Mouse (Mus musculus): Measurements from ENCODE around the gene Sap30bp. TPM values are rescaled to one million over a fixed set of nuclear protein-coding genes. Genes with fewer than 3 reads are reported as not detected.
A peak's percentile ranks its signal among the peaks of the same experiment; 100 is the strongest.

Sap30bp gene
- 27.3 and 29.2 TPM in 2 replicates for polyA plus RNA-seq (2015; fragmentation: Nextera tagmentation; extraction: Ambion mirVana)

DNA sequence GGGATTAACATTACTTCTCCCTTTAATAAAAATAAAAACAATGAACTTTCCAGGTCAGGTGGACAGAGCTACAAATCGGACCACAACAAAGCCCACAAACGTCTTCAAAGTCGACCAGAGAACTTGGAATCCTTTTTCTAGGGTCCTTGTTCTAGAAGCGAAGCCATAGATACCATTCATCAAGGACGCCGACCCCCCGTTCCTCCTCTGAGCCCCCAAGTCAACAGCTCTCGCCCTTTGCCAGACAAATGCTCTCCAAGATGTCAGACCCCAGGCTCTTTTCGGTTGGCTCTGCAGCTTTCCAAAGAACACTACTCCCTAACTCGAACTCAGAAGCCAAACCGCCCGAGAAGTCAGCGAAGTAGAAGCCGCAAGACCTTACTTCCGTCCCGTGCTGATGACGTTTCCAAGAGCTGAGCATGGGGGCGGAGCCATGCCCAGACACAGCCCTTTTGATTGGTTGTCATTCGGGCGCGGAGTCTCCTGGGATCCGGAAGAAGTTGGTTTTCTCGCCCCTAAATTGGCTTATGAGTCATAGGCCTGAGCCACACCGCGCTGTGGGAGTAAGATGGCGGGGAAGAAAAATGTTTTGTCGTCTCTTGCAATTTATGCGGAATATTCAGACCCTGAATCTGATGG is at the start of gene Sap30bp, which contains the start of gene Recql5:
TSS of gene Sap30bp (plus strand) at position 175 of the 639 bp plus-strand sequence.
TSS of gene Recql5 (minus strand) at position 370 of the 639 bp plus-strand sequence.
- ATAC-seq = peak; percentile 100
- Histone ChIP-seq H3K27me3 (replicated peaks; ENCODE audit: control insufficient read depth, insufficient read depth, low read length) (no peaks in the 10 kb centered on the region), H3K4me2 (ENCODE audit: low read depth, low read length) (peak within 1 kb of the TSS; percentile 85), H3K9me3 (ENCODE audit: control insufficient read depth, low read length) (no peaks in the 10 kb centered on the region), H3K36me3 (ENCODE audit: control insufficient read depth, insufficient read depth, low read length) (no peaks in the 10 kb centered on the region; the same call in 1 of the 2 replicates), H3K4me3 (ENCODE audit: low read length) (peak within 1 kb of the TSS; percentile 71), H3K4me1 (ENCODE audit: control insufficient read depth, insufficient read depth, low read length) (peaks cover 15% of the 10 kb centered on the region), H3K27ac (ENCODE audit: low read length) (no peak within 1 kb of the TSS), H3K9ac (ENCODE audit: low read depth, low read length) (peak within 1 kb of the TSS; percentile 85)
- under 1% methylated on average over 28 of the region's 28 CpGs for WGBS

- no peaks in the 10 kb centered on the region for H3K27me3 ChIP-seq (replicated peaks; ENCODE audit: control insufficient read depth, insufficient read depth, low read length)
- no peak overlapping the region for H3K9ac ChIP-seq (ENCODE audit: low read depth, low read length)
- H3K4me1 ChIP-seq (ENCODE audit: control insufficient read depth, insufficient read depth, low read length) = peaks cover 22% of the 10 kb centered on the region
- no peaks in the 10 kb centered on the region for H3K9me3 ChIP-seq (ENCODE audit: control insufficient read depth, low read length)
- WGBS = 77% methylated on average over 3 of the region's 3 CpGs
- peaks cover 4% of the 10 kb centered on the region; the same call in 1 of the 2 replicates for H3K36me3 ChIP-seq (ENCODE audit: control insufficient read depth, insufficient read depth, low read length)
- ATAC-seq = peak; percentile 84
- H3K27ac ChIP-seq (ENCODE audit: low read length) = peak overlapping the region; percentile 69; the same call in 1 of the 2 replicates
- no peak overlapping the region for H3K4me2 ChIP-seq (ENCODE audit: low read depth, low read length)
- no peak overlapping the region for H3K4me3 ChIP-seq (ENCODE audit: low read length)
These were observed 48.7 kb upstream of the Sap30bp start for GRCm38 (mm10) chr11:115884361-115884760.

- no peak overlapping the region for H3K4me2 ChIP-seq (ENCODE audit: low read depth, low read length)
- ATAC-seq = no peak
- H3K4me3 ChIP-seq (ENCODE audit: low read length) = no peak overlapping the region
- H3K4me1 ChIP-seq (ENCODE audit: control insufficient read depth, insufficient read depth, low read length) = peaks cover 18% of the 10 kb centered on the region
- H3K27ac ChIP-seq (ENCODE audit: low read length) = peak overlapping the region; percentile 45; the same call in 1 of the 2 replicates
- peaks cover 4% of the 10 kb centered on the region; the same call in 1 of the 2 replicates for H3K36me3 ChIP-seq (ENCODE audit: control insufficient read depth, insufficient read depth, low read length)
- H3K9me3 ChIP-seq (ENCODE audit: control insufficient read depth, low read length) = no peaks in the 10 kb centered on the region
- WGBS = 65% methylated on average over 11 of the region's 11 CpGs
- no peaks in the 10 kb centered on the region for H3K27me3 ChIP-seq (replicated peaks; ENCODE audit: control insufficient read depth, insufficient read depth, low read length)
- H3K9ac ChIP-seq (ENCODE audit: low read depth, low read length) = peak overlapping the region; percentile 19; the same call in 1 of the 2 replicates
These were observed 47.8 kb upstream of the Sap30bp start for GRCm38 (mm10) chr11:115885281-115885680.

DNA sequence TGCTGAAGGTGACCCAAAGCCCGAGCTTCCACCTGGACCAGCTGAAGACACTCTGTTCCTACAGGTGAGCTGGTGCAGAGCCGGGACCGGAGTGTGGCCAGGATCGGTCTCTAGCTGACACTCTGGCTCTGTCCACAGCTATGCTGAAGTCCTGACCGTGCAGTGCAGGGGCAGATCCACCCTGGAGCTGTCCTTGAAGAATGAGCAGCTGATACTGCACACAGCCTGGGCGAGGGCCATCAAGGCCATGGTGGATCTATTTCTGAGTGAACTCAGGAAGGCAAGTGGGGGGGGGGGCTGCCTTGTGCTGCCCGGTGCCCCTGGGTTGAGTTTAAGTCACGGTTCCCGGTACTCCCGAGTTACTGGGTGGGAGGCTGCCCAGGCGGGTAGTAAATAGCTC is 46.6 kb upstream of the Sap30bp start:
- Histone ChIP-seq H3K27ac (ENCODE audit: low read length) (no peak overlapping the region), H3K9me3 (ENCODE audit: control insufficient read depth, low read length) (no peaks in the 10 kb centered on the region), H3K27me3 (replicated peaks; ENCODE audit: control insufficient read depth, insufficient read depth, low read length) (no peaks in the 10 kb centered on the region), H3K4me3 (ENCODE audit: low read length) (no peak overlapping the region), H3K36me3 (ENCODE audit: control insufficient read depth, insufficient read depth, low read length) (peaks cover 4% of the 10 kb centered on the region; the same call in 1 of the 2 replicates), H3K4me1 (ENCODE audit: control insufficient read depth, insufficient read depth, low read length) (peaks cover 18% of the 10 kb centered on the region), H3K9ac (ENCODE audit: low read depth, low read length) (no peak overlapping the region; the same call in 1 of the 2 replicates), H3K4me2 (ENCODE audit: low read depth, low read length) (no peak overlapping the region)
- 90% methylated on average over 11 of the region's 11 CpGs for WGBS
- ATAC-seq = no peak

DNA sequence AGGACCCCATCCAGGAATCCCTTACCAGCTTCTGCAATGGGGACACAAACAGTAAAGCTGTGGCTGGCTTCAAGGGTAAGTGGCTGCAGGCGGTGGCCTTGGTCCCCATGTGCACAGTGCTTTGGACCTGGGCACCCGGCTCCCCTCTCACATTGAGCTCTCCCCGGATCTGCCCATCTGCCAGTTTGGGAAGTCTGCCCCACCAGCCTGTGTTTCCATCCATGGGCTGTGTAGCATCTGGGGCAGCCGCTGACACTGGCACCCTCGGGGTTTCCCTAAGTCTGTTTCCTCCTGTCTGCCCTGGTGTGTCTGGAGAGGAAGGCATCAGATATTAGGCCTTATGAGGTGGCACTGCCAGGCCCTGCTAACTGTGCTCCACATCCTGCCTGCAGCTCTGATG is 45.1 kb upstream of the Sap30bp start:
- H3K4me1 ChIP-seq (ENCODE audit: control insufficient read depth, insufficient read depth, low read length) = peaks cover 18% of the 10 kb centered on the region
- H3K27ac ChIP-seq (ENCODE audit: low read length) = no peak overlapping the region
- ATAC-seq = no peak
- H3K4me3 ChIP-seq (ENCODE audit: low read length) = no peak overlapping the region
- no peak overlapping the region for H3K9ac ChIP-seq (ENCODE audit: low read depth, low read length)
- H3K4me2 ChIP-seq (ENCODE audit: low read depth, low read length) = no peak overlapping the region
- 85% methylated on average over 5 of the region's 5 CpGs for WGBS
- H3K27me3 ChIP-seq (replicated peaks; ENCODE audit: control insufficient read depth, insufficient read depth, low read length) = no peaks in the 10 kb centered on the region
- no peaks in the 10 kb centered on the region for H3K36me3 ChIP-seq (ENCODE audit: control insufficient read depth, insufficient read depth, low read length)
- no peaks in the 10 kb centered on the region for H3K9me3 ChIP-seq (ENCODE audit: control insufficient read depth, low read length)

GRCm38 (mm10) chr11:115889159-115889558 is 43.9 kb upstream of the Sap30bp start:
- peaks cover 5% of the 10 kb centered on the region; the same call in 1 of the 2 replicates for H3K36me3 ChIP-seq (ENCODE audit: control insufficient read depth, insufficient read depth, low read length)
- no peak overlapping the region for H3K9ac ChIP-seq (ENCODE audit: low read depth, low read length)
- H3K27ac ChIP-seq (ENCODE audit: low read length) = no peak overlapping the region
- H3K4me3 ChIP-seq (ENCODE audit: low read length) = no peak overlapping the region
- H3K4me2 ChIP-seq (ENCODE audit: low read depth, low read length) = no peak overlapping the region
- ATAC-seq = no peak
- no peaks in the 10 kb centered on the region for H3K27me3 ChIP-seq (replicated peaks; ENCODE audit: control insufficient read depth, insufficient read depth, low read length)
- H3K4me1 ChIP-seq (ENCODE audit: control insufficient read depth, insufficient read depth, low read length) = peaks cover 14% of the 10 kb centered on the region
- 80% methylated on average over 6 of the region's 6 CpGs for WGBS
- no peaks in the 10 kb centered on the region for H3K9me3 ChIP-seq (ENCODE audit: control insufficient read depth, low read length)

- 68% methylated on average over 6 of the region's 6 CpGs for WGBS
- no peak overlapping the region for H3K27ac ChIP-seq (ENCODE audit: low read length)
- H3K36me3 ChIP-seq (ENCODE audit: control insufficient read depth, insufficient read depth, low read length) = peaks cover 5% of the 10 kb centered on the region; the same call in 1 of the 2 replicates
- H3K27me3 ChIP-seq (replicated peaks; ENCODE audit: control insufficient read depth, insufficient read depth, low read length) = no peaks in the 10 kb centered on the region
- no peak overlapping the region for H3K9ac ChIP-seq (ENCODE audit: low read depth, low read length)
- no peak overlapping the region for H3K4me3 ChIP-seq (ENCODE audit: low read length)
- ATAC-seq = no peak
- H3K4me2 ChIP-seq (ENCODE audit: low read depth, low read length) = no peak overlapping the region
- H3K4me1 ChIP-seq (ENCODE audit: control insufficient read depth, insufficient read depth, low read length) = peaks cover under 1% of the 10 kb centered on the region; the same call in 1 of the 2 replicates
- no peaks in the 10 kb centered on the region for H3K9me3 ChIP-seq (ENCODE audit: control insufficient read depth, low read length)
These were observed 40.9 kb upstream of the Sap30bp start for GRCm38 (mm10) chr11:115892213-115892612.

DNA sequence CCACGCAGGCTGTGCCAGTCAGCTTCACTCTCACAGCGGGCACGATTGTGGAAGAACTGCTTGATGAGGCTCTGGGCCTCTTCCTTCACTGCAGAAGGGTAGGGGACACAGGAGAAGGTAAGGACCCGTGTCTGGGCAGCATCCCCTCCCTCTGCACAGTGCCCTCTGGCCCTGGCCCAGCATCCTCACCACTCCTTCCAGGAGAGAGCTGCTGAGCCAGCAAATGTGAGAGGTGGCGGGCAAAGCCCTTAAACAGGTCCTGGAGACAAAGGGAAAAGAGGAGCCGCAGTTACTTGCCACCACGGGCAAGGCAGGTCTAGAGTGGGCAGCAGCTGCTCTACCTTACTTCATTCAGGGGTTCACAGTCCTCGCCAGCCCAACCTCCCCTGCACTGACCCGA is 40.0 kb upstream of the Sap30bp start:
- Histone ChIP-seq H3K36me3 (ENCODE audit: control insufficient read depth, insufficient read depth, low read length) (peaks cover 5% of the 10 kb centered on the region; the same call in 1 of the 2 replicates), H3K4me2 (ENCODE audit: low read depth, low read length) (no peak overlapping the region), H3K27me3 (replicated peaks; ENCODE audit: control insufficient read depth, insufficient read depth, low read length) (no peaks in the 10 kb centered on the region), H3K27ac (ENCODE audit: low read length) (no peak overlapping the region), H3K4me3 (ENCODE audit: low read length) (no peak overlapping the region), H3K4me1 (ENCODE audit: control insufficient read depth, insufficient read depth, low read length) (no peaks in the 10 kb centered on the region), H3K9me3 (ENCODE audit: control insufficient read depth, low read length) (no peaks in the 10 kb centered on the region), H3K9ac (ENCODE audit: low read depth, low read length) (no peak overlapping the region)
- no peak for ATAC-seq
- WGBS = 94% methylated on average over 9 of the region's 9 CpGs

DNA sequence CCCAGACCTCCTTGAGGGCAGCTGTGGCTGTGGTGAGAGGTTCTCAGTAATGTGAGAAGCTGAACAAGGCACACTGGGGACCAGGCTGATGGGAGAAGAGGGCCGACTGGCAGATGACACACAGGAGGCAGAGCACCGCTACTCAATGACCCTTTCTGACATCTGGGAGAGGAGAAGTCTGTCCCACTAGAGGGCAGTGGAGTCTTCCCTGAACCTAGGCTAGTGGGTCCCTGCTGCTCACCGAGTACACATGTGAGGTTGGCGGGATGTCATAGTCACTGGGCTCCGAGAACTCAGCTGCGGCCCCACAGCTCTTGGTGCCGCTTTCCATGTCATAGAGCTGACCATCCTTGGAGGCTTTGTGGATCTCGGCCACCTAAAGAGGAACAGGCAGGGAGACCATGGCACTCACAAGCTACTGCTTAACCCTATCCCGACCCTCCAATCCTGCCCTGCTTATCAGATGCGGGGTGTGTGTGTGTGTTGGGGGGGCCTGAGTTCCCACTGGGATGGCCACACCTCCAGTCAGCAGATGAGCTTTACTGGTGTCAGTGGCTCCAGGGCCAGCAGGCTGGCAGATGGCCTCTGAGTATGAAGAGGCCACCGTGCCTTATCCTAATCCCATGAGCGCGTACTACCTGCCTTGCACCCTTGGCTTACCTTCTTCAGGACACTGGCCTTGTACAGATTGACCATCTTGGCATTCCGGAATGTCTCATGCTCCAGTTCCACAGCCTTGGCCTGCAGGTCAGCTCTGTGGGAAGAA is 38.1 kb upstream of the Sap30bp start:
- H3K36me3 ChIP-seq (ENCODE audit: control insufficient read depth, insufficient read depth, low read length) = peaks cover 5% of the 10 kb centered on the region; the same call in 1 of the 2 replicates
- no peak overlapping the region for H3K27ac ChIP-seq (ENCODE audit: low read length)
- H3K4me3 ChIP-seq (ENCODE audit: low read length) = no peak overlapping the region
- no peak overlapping the region for H3K4me2 ChIP-seq (ENCODE audit: low read depth, low read length)
- H3K27me3 ChIP-seq (replicated peaks; ENCODE audit: control insufficient read depth, insufficient read depth, low read length) = no peaks in the 10 kb centered on the region
- no peak overlapping the region for H3K9ac ChIP-seq (ENCODE audit: low read depth, low read length)
- WGBS = 66% methylated on average over 14 of the region's 14 CpGs
- peak; percentile 34 for ATAC-seq
- H3K4me1 ChIP-seq (ENCODE audit: control insufficient read depth, insufficient read depth, low read length) = peaks cover 4% of the 10 kb centered on the region
- H3K9me3 ChIP-seq (ENCODE audit: control insufficient read depth, low read length) = no peaks in the 10 kb centered on the region

Measured in intestine, embryonic 16.5 days (tissue).